Mouse (Mus musculus): ENCODE results near the gene Smco2. TPM values are rescaled to one million over a fixed set of nuclear protein-coding genes. Genes with fewer than 3 reads are reported as not detected.

The Smco2 gene
- polyA plus RNA-seq (2012; rRNA removed) = 0.42 TPM in 1 of 2 replicates, not detected in the other

- H3K36me3 ChIP-seq (ENCODE audit: control insufficient read depth, insufficient read depth, low read length) = no peaks in the 10 kb centered on the region
- H3K27ac ChIP-seq (ENCODE audit: control insufficient read depth, insufficient read depth, low read length) = no peak within 1 kb of the TSS
- WGBS = 94% methylated on average over 4 of the region's 4 CpGs
- no peak within 1 kb of the TSS for H3K4me3 ChIP-seq (ENCODE audit: control insufficient read depth, insufficient read depth, low read length)
- H3K4me1 ChIP-seq (replicated peaks; ENCODE audit: control insufficient read depth, insufficient read depth, low read length) = no peaks in the 10 kb centered on the region
- no peak for TF ChIP-seq CTCF (IDR thresholded peaks at IDR 0.05; ENCODE audit: borderline replicate concordance, control insufficient read depth, extremely low read depth, insufficient read depth, low read length, poor library complexity)
- TF ChIP-seq POLR2A (IDR thresholded peaks at IDR 0.05; ENCODE audit: control insufficient read depth, extremely low read depth, insufficient read depth, low read length, poor library complexity) = no peak
- H3K27me3 ChIP-seq (ENCODE audit: control insufficient read depth, insufficient read depth, low read length) = no peaks in the 10 kb centered on the region
- DNase-seq = no peak
Measured at GRCm38 (mm10) chr6:146850050-146850449, at the start of gene Smco2. Smco2 (plus strand) TSS chr6:146850104.

GRCm38 (mm10) chr6:146809991-146810390 is 39.9 kb upstream of the Smco2 start:
- H3K27me3 ChIP-seq (ENCODE audit: control insufficient read depth, insufficient read depth, low read length) = no peaks in the 10 kb centered on the region
- WGBS = 94% methylated on average over 6 of the region's 6 CpGs
- H3K27ac ChIP-seq (ENCODE audit: control insufficient read depth, insufficient read depth, low read length) = no peak overlapping the region
- no peak for TF ChIP-seq CTCF (IDR thresholded peaks at IDR 0.05; ENCODE audit: borderline replicate concordance, control insufficient read depth, extremely low read depth, insufficient read depth, low read length, poor library complexity)
- TF ChIP-seq POLR2A (IDR thresholded peaks at IDR 0.05; ENCODE audit: control insufficient read depth, extremely low read depth, insufficient read depth, low read length, poor library complexity) = no peak
- no peak overlapping the region for H3K4me3 ChIP-seq (ENCODE audit: control insufficient read depth, insufficient read depth, low read length)
- H3K36me3 ChIP-seq (ENCODE audit: control insufficient read depth, insufficient read depth, low read length) = no peaks in the 10 kb centered on the region
- H3K4me1 ChIP-seq (replicated peaks; ENCODE audit: control insufficient read depth, insufficient read depth, low read length) = no peaks in the 10 kb centered on the region
- DNase-seq = no peak

GRCm38 (mm10) chr6:146813007-146813406 is 36.9 kb upstream of the Smco2 start:
- H3K27me3 ChIP-seq (ENCODE audit: control insufficient read depth, insufficient read depth, low read length) = no peaks in the 10 kb centered on the region
- no peak for DNase-seq
- no peak overlapping the region for H3K4me3 ChIP-seq (ENCODE audit: control insufficient read depth, insufficient read depth, low read length)
- H3K36me3 ChIP-seq (ENCODE audit: control insufficient read depth, insufficient read depth, low read length) = no peaks in the 10 kb centered on the region
- H3K27ac ChIP-seq (ENCODE audit: control insufficient read depth, insufficient read depth, low read length) = no peak overlapping the region
- no peak for TF ChIP-seq CTCF (IDR thresholded peaks at IDR 0.05; ENCODE audit: borderline replicate concordance, control insufficient read depth, extremely low read depth, insufficient read depth, low read length, poor library complexity)
- TF ChIP-seq POLR2A (IDR thresholded peaks at IDR 0.05; ENCODE audit: control insufficient read depth, extremely low read depth, insufficient read depth, low read length, poor library complexity) = no peak
- no peaks in the 10 kb centered on the region for H3K4me1 ChIP-seq (replicated peaks; ENCODE audit: control insufficient read depth, insufficient read depth, low read length)
- 30% methylated on average over 5 of the region's 5 CpGs for WGBS

GRCm38 (mm10) chr6:146820177-146820965 is 29.5 kb upstream of the Smco2 start:
- no peaks in the 10 kb centered on the region for H3K4me1 ChIP-seq (replicated peaks; ENCODE audit: control insufficient read depth, insufficient read depth, low read length)
- no peaks in the 10 kb centered on the region for H3K36me3 ChIP-seq (ENCODE audit: control insufficient read depth, insufficient read depth, low read length)
- H3K27ac ChIP-seq (ENCODE audit: control insufficient read depth, insufficient read depth, low read length) = no peak overlapping the region
- TF ChIP-seq POLR2A (IDR thresholded peaks at IDR 0.05; ENCODE audit: control insufficient read depth, extremely low read depth, insufficient read depth, low read length, poor library complexity) (no peak), CTCF (IDR thresholded peaks at IDR 0.05; ENCODE audit: borderline replicate concordance, control insufficient read depth, extremely low read depth, insufficient read depth, low read length, poor library complexity) (no peak)
- 92% methylated on average over 29 of the region's 29 CpGs for WGBS
- DNase-seq = no peak
- H3K27me3 ChIP-seq (ENCODE audit: control insufficient read depth, insufficient read depth, low read length) = no peaks in the 10 kb centered on the region
- H3K4me3 ChIP-seq (ENCODE audit: control insufficient read depth, insufficient read depth, low read length) = no peak overlapping the region

- no peaks in the 10 kb centered on the region for H3K36me3 ChIP-seq (ENCODE audit: control insufficient read depth, insufficient read depth, low read length)
- H3K27me3 ChIP-seq (ENCODE audit: control insufficient read depth, insufficient read depth, low read length) = no peaks in the 10 kb centered on the region
- TF ChIP-seq POLR2A (IDR thresholded peaks at IDR 0.05; ENCODE audit: control insufficient read depth, extremely low read depth, insufficient read depth, low read length, poor library complexity) (no peak), CTCF (IDR thresholded peaks at IDR 0.05; ENCODE audit: borderline replicate concordance, control insufficient read depth, extremely low read depth, insufficient read depth, low read length, poor library complexity) (no peak)
- H3K4me1 ChIP-seq (replicated peaks; ENCODE audit: control insufficient read depth, insufficient read depth, low read length) = no peaks in the 10 kb centered on the region
- DNase-seq = no peak
- 69% methylated on average over 13 of the region's 13 CpGs for WGBS
- no peak overlapping the region for H3K27ac ChIP-seq (ENCODE audit: control insufficient read depth, insufficient read depth, low read length)
- H3K4me3 ChIP-seq (ENCODE audit: control insufficient read depth, insufficient read depth, low read length) = no peak overlapping the region
Measured at GRCm38 (mm10) chr6:146821958-146822357, 27.9 kb upstream of the Smco2 start.

- Histone ChIP-seq H3K4me1 (replicated peaks; ENCODE audit: control insufficient read depth, insufficient read depth, low read length) (no peaks in the 10 kb centered on the region), H3K27ac (ENCODE audit: control insufficient read depth, insufficient read depth, low read length) (no peak overlapping the region), H3K27me3 (ENCODE audit: control insufficient read depth, insufficient read depth, low read length) (no peaks in the 10 kb centered on the region), H3K4me3 (ENCODE audit: control insufficient read depth, insufficient read depth, low read length) (no peak overlapping the region), H3K36me3 (ENCODE audit: control insufficient read depth, insufficient read depth, low read length) (no peaks in the 10 kb centered on the region)
- 47% methylated on average over 16 of the region's 16 CpGs for WGBS
- DNase-seq = peak; percentile 57
- TF ChIP-seq POLR2A (IDR thresholded peaks at IDR 0.05; ENCODE audit: control insufficient read depth, extremely low read depth, insufficient read depth, low read length, poor library complexity) (no peak), CTCF (IDR thresholded peaks at IDR 0.05; ENCODE audit: borderline replicate concordance, control insufficient read depth, extremely low read depth, insufficient read depth, low read length, poor library complexity) (peak; percentile 82)
Measured at GRCm38 (mm10) chr6:146824727-146825486, 25.0 kb upstream of the Smco2 start.

Data from thymus, adult 2 months (tissue).